ENCODE assay signal across 12 mouse cellular contexts in the genomic region with DNA sequence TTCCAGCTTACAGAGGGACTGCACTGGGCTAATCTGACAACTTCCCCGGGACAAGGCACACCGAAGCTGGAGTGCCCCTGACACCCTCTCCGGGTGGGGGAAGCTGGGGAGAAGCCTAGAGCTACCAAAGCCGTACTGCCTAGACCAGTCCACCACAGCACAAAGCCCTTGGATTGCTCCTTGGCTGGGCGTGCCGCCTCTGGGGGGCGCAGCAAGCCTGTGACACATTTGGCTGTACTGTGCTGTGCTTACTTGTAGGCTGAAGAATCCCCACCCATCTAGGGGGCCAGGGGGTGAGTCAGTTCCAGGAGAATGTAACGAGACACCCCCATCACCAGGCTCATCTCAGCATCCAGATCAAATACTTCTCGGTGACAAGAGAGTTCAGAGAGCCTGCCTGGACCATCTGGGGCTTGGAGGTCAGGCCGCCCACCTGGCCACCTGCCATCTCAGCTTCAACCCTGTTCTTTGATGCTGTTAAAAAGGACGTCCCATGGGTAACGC. TPM values are rescaled to one million over a fixed set of nuclear protein-coding genes. Genes with fewer than 3 reads are reported as not detected.
DNase-seq lines count a peak whose midpoint lies in the region; TF ChIP-seq lines count a peak whose summit lies in the region.
"Had no signal": no experiment of that assay in that cellular context is flagged by ENCODE, and none has a peak within 500 bp of the region (broad histone marks: within the 10 kb centered on the region; RNA-seq: fewer than 3 reads in every experiment).

No protein-coding gene starts in this region.

- TF ChIP-seq POLR2A in lung, adult 2 months (IDR thresholded peaks at IDR 0.05; ENCODE audit: borderline replicate concordance, extremely low read depth, low read depth, low read length): no peak

- WGBS in lung, adult 2 months: 78% methylated on average over 12 of the region's 12 CpGs

- no peak overlapping the region for H3K4me3 ChIP-seq in lung, adult 2 months (replicated peaks; ENCODE audit: extremely low read depth, low read depth, low read length)

- H3K4me1 ChIP-seq in lung, adult 2 months (ENCODE audit: control insufficient read depth, insufficient read depth, low read length): no peaks in the 10 kb centered on the region

- DNase-seq in gastrocnemius, adult 18-20 months (ENCODE audit: low spot score): peak; percentile 30
- no peak for DNase-seq in gastrocnemius, adult 8-10 months (ENCODE audit: low spot score in 2 of 2)
- DNase-seq in lung, adult 2 months: no peak
- no peak for DNase-seq in lung, postnatal 25 days (ENCODE audit: low spot score)
- DNase-seq in embryo, embryonic 10 days (ENCODE audit: low spot score): peak; percentile 31
- peak; percentile 38 to 46 for DNase-seq in lung, postnatal 4 days
- no peak for DNase-seq in ovary, adult 18-20 months (ENCODE audit: low spot score)
- DNase-seq in natural killer cell, adult 2 months (ENCODE audit: low spot score in 2 of 2): no peak
- DNase-seq: heart, adult 11 months; kidney, adult 18-20 months; right cerebral cortex, postnatal 25 days had no signal

- TF ChIP-seq CTCF in lung, adult 2 months (IDR thresholded peaks at IDR 0.05; ENCODE audit: insufficient read depth, low read length): peak; percentile 35; the same call in 1 of the 2 replicates

RNA-seq across cellular contexts. Expression of a gene that starts 10.9 kb away (rescaled TPM):
- 1 to 10 TPM; 3.9 to 4.4 TPM for total RNA-seq in gastrocnemius, adult 18-20 months (2021)
- total RNA-seq in gastrocnemius, adult 8-10 months (2022): 1 to 10 TPM; 2.5 to 5.2 (median 4.0) TPM
- polyA plus RNA-seq in lung, adult 2 months (2012; rRNA removed): 28.4 and 39.4 TPM in 2 replicates

RNA-seq across cellular contexts. Expression of a gene that starts 33.0 kb away (rescaled TPM):
- total RNA-seq in gastrocnemius, adult 18-20 months (2021): under 1 TPM; 0.25 to 0.26 TPM
- total RNA-seq in gastrocnemius, adult 8-10 months (2022): under 1 TPM; 0.19 to 0.25 (median 0.23) TPM
- polyA plus RNA-seq in lung, adult 2 months (2012; rRNA removed): 2.3 and 3.2 TPM in 2 replicates

RNA-seq across cellular contexts. Expression of a gene that starts 36.0 kb away (rescaled TPM):
- 1 to 10 TPM in 1 of 2 experiments, under 1 TPM in 1; 0.62 to 1.4 TPM for total RNA-seq in gastrocnemius, adult 18-20 months (2021)
- 1 to 10 TPM in 2 of 4 experiments, under 1 TPM in 2; 0.58 to 1.5 (median 0.86) TPM for total RNA-seq in gastrocnemius, adult 8-10 months (2022)
- polyA plus RNA-seq in lung, adult 2 months (2012; rRNA removed): 19.4 and 23.4 TPM in 2 replicates

RNA-seq across cellular contexts. Expression of a gene that starts 48.4 kb away (rescaled TPM):
- 1 to 10 TPM; 1.5 to 2.3 TPM for total RNA-seq in gastrocnemius, adult 18-20 months (2021)
- total RNA-seq in gastrocnemius, adult 8-10 months (2022): 1 to 10 TPM in 2 of 4 experiments, under 1 TPM in 2; 0.44 to 1.4 (median 0.92) TPM
- polyA plus RNA-seq in lung, adult 2 months (2012; rRNA removed): 36.1 and 39.2 TPM in 2 replicates
- polyA plus RNA-seq: CD4-positive, CD25-positive, alpha-beta regulatory T cell, adult 4 months had no signal

Comparison
In these comparisons a context has a peak if more than half of its experiments do, and no peak if none do; other contexts are left out.
1. DNase-seq: peak in gastrocnemius, adult 18-20 months (single experiment), embryo, embryonic 10 days (single experiment) and lung, postnatal 4 days (2 of 2); none in gastrocnemius, adult 8-10 months (0 of 2), lung, adult 2 months (single experiment), lung, postnatal 25 days (single experiment), ovary, adult 18-20 months (single experiment) and natural killer cell, adult 2 months (0 of 2).